Mouse (Mus musculus): Measurements from ENCODE around the gene Il27ra.

DNA sequence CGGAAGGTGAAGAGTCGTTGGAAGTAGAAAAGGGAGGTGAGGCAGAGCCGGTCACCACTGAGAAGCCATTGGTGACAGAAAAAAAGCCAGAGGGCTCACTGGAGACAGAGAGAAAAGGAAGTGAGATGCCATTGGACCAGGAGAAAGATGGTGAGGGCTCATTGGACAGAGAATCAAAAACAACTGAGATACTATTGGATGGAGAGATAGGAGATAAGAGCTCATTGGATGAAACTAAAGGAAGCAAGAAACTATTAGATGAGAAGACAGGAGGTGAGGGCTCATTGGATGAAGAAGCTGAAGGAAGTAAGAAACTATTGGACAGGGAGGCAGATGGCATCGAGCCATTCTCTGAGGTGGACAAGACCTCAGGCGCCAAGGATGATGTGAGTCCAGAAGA lies 13.1 kb downstream of the Il27ra start:
- TF ChIP-seq CTCF (IDR thresholded peaks at IDR 0.05; ENCODE audit: low read depth) = no peak
- no peak for TF ChIP-seq EP300 (IDR thresholded peaks at IDR 0.05; ENCODE audit: low read depth)
